Mouse (Mus musculus) urinary bladder, postnatal 36 days (tissue): ENCODE data around the gene Chrna4.
A peak's percentile ranks its signal among the peaks of the same experiment; 100 is the strongest.

Experiments used
- DNase-seq, 2 experiments: peaks; one replicate each; pipeline ENCODE4 v3.0.0; 2022; ENCODE audit warnings: low spot score in 2 of 2, mixed read lengths in 1 of 2

Chrna4 gene

GRCm38 (mm10) chr2:181043437-181043836 is at the start of gene Chrna4:
TSS of gene Chrna4 (minus strand) at chr2:181043546.
- peak in 1 of 2 experiments; percentile 12 for DNase-seq

GRCm38 (mm10) chr2:181090123-181090522 is 46.8 kb upstream of the Chrna4 start:
- DNase-seq: no peak

GRCm38 (mm10) chr2:181084997-181085396 is 41.7 kb upstream of the Chrna4 start:
- DNase-seq: no peak

GRCm38 (mm10) chr2:181083945-181084344 is 40.6 kb upstream of the Chrna4 start:
- no peak for DNase-seq

GRCm38 (mm10) chr2:181080886-181081285 is 37.5 kb upstream of the Chrna4 start:
- DNase-seq: no peak

GRCm38 (mm10) chr2:181079518-181079917 is 36.2 kb upstream of the Chrna4 start:
- DNase-seq: no peak

- no peak for DNase-seq
Measured at GRCm38 (mm10) chr2:181078908-181079307, 35.6 kb upstream of the Chrna4 start.

GRCm38 (mm10) chr2:181075501-181075900 is 32.2 kb upstream of the Chrna4 start:
- DNase-seq: no peak

DNA sequence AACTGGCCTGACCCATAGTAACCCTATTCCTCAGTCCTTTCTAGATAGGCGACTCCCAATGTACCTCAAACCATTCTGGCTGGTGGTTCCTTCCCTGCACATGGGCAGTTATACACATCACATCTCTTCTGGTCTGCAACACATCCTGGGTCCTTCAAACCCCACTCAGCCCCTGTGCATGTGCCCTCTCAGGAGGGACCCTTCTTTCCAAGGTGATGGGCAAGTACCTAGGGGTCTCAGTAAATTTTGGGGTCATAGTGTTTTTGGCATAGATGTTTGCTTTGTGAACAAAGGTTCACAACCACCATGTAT is 29.0 kb upstream of the Chrna4 start:
- no peak for DNase-seq

DNA sequence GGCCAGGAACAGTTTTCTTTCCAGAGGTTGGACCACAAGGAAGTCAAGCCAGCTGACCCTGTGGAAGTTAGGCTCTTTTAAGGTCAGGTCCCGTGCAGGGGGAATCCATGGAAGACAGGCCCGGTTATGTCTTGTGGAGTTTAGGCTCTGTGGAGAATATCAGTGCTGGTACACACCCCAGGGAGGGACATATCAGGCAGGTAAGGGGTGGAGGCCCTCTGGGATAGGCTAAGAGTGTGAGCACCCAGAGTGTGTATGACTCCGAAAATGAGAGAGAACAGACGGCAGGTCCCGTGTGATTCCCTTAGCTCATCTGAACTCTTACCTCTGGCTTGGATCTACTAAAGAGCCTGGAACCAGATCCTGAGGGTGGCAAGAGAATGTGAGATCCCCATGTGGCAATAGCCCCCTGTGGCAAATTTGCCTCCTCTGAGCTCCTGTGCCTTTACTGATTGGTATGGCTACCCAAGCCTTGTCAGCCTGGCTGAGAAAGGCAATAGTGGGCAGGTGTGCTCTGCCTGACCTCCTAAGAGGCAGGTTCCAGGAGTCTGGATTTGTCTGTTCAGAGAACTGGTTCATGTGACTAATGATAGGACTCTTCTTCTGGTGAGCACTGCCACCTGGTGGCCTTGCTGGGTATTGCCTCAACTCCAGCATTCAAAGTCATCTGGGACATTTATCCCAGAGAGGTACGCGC is 28.5 kb upstream of the Chrna4 start:
- peak; percentile 72 to 75 for DNase-seq

DNA sequence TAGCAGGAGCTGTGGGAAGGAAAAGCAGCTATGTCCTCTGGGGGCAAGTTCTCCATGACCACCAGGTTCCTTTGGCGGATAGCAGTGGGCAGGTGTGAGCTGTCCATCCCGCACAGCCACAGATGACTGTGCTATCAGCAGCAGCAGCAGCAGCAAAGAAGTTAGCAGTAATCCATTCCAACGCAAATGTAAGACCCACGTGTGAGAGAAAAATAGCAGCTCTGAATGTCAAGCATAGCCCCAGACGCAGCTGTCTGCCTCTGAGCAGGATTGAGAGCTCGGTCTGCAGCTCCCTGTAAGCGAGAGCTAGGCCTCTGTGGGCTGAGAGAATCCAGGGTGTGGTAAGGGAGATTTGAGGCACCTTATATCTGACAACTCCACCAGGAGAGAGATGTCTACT is 26.8 kb upstream of the Chrna4 start:
- no peak for DNase-seq

- no peak for DNase-seq
Measured at GRCm38 (mm10) chr2:181068499-181068898, 25.2 kb upstream of the Chrna4 start.

GRCm38 (mm10) chr2:181065827-181066226 is 22.5 kb upstream of the Chrna4 start:
- DNase-seq: no peak

DNA sequence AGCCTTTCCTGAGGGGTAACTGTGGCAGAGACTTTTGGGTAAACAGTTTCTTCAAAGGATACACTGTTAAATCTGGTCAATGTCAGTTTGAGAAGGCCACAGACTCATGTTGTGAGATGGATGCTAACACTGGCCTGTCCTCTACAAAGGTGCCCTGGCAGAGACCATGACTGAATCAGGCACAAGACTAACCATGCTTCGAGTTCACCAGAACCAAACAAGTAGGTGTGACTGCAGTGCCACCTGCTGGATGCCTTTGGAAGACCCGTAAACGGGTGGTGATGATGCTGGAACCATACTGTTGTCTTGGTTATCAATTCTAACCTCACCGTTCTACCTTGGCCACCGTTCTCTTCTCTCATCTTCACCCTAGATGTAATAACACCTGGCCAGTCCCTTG is 16.8 kb upstream of the Chrna4 start:
- DNase-seq: peak; percentile 64 to 72

GRCm38 (mm10) chr2:181058193-181058592 is 14.8 kb upstream of the Chrna4 start:
- DNase-seq: no peak

- no peak for DNase-seq
Measured at GRCm38 (mm10) chr2:181057341-181057740, 14.0 kb upstream of the Chrna4 start.

- DNase-seq: no peak
Measured at GRCm38 (mm10) chr2:181052171-181052570, 8.8 kb upstream of the Chrna4 start.

GRCm38 (mm10) chr2:181048986-181049385 is 5.6 kb upstream of the Chrna4 start:
- no peak for DNase-seq

DNA sequence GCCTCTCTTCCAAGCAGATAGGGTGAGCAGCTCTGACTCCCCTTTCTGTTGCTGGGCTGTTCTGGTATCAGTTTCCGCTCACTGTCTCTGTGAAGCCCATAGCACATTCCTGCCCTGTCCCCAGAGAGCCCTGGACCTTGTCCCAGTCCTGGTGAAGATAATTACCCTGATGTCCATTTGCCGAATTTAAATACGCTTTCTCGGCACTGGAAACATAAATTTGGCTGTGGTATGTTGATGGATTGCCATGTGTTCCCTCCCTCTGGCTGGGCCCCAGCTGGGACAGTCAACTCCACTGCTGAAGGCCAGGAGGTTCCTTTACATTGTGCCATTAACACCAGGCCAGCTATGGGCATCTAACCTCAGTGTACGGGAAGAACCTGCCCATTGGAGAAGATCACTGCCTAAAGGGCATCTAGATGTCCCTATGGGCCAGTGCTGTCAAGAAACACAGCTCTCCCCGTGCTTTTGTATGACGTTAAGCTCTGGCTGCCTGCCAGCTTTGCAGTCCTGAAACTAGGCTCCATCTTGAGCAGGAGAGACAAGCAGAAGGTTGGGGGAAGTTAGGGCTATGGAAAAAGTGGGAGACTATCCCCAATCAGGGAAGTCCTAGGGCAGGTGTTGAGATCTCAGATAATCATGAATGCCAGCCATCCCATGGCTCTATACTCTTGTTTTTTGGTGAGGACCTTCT is 5.1 kb upstream of the Chrna4 start:
- DNase-seq: no peak

- no peak for DNase-seq
Measured at GRCm38 (mm10) chr2:181044001-181044400, 655 bp upstream of the Chrna4 start.

DNA sequence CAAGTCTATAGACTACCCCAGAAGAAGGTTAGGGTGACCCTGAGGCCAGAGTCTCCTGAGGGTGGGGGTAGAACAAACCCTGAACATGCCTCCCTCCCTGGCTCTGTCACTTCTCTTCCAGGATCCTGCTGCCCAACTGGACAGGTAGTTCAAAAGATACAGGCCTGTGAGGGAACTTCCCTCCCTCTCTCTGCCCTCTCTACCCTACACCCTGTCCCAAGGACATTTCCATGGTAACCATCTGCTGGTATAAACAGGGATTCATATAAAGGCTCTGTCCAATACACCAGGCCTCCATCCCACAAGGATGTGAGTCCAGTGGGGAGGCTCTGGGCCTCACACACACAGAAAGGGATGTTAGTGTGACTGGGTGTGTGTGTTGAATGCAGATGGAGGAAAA is 970 bp downstream of the Chrna4 start:
- no peak for DNase-seq

- no peak for DNase-seq
Measured at GRCm38 (mm10) chr2:181041941-181042340, 1.4 kb downstream of the Chrna4 start.

DNA sequence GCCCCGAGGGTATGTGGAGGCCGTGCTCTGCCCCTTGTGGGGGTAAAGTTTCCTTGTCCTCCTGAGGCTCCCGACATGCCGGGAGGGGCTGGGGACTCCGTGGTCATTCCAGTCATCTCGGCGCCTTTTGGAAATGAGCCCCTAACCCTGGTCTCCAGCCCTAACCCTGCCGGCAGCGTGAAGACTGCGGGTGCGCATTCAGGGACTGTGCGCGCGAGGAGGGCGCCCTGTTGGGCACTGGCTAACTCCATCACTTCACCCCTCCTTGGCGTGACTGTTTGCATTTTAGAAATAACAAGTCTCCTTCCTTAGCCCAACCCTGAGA is 4.0 kb downstream of the Chrna4 start:
- no peak for DNase-seq
